Mouse (Mus musculus): ENCODE measurements around the gene Ncs1.

Gene Ncs1

DNA sequence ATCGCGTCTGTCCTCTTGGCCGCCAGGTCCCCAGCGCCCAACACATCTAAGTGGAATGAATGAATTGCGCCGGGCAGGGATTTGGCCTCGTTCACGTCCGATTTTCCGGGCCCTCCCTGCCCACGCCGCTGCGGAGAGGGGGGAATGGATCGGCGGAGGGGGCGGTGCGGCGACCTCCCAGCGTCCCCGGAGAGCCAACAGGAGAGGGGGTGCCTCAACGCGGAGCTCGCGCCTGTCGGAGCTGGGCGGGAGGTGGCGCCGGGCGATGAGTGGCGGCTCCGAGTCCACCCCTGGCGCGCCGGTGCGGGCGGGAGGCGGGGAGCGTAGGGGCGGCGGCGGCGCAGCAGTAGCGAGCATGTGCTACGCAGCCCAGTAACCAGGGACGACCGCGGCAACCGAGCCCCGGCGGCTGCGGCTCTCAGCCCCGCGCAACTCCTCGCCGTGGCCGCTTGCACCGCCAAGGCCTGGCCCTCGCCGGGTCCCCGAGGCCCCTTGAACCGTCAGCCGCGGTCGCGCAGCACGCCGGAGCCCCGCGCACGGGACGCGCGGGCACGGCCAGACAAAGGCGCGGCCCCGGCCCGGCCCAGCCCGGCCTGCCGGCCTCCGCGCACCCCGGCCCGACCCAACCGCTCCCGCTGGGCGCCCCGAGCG lies at the start of gene Ncs1:
Gene Ncs1 (plus strand): TSS at position 333 of the 651 bp plus-strand sequence.
- DNase-seq (ENCODE audit: low spot score in 2 of 2) = peak; percentile 59 to 63

- no peak for DNase-seq (ENCODE audit: low spot score in 2 of 2)
These were observed 47.0 kb upstream of the Ncs1 start for GRCm38 (mm10) chr2:31198621-31199020.

DNA sequence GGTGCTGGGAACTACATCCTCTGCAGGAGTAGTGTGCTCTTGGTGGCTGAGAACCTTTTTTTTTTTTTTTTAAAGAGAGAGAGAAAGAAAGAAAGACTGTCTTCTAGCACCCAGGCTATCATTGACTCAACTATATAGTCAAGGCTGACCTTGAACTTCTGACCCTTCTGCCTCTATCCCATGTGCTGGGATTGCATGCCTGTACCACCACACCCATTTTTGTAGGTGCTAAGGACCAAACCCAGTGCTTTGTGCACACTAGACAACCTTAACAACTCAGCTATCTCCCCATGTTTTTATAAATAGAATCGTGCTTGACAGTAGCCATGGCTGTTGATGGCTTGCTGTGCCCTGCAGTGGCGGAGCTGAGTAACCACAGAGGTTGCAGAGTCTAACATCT lies 45.6 kb upstream of the Ncs1 start:
- DNase-seq (ENCODE audit: low spot score in 2 of 2) = no peak

GRCm38 (mm10) chr2:31201851-31202250 lies 43.8 kb upstream of the Ncs1 start:
- no peak for DNase-seq (ENCODE audit: low spot score in 2 of 2)

DNA sequence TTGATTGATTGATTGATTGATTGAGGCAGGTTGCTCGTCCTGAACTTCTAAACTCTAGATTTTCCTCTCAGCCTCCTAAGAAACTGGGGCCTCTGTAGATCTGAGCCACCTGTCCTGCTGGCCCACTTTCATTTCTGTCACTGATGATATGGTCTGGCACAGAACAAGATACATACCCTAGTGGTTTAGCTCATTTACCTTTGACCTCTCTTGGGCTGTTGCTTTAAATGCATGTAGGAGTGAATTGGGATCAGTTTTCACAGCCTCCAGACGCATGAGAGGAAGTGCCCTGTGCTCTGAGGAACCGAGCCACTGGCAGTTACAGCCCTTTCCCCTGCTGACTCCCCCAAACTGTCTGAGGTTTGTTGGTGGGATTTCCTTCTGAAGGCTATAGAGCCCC lies 43.3 kb upstream of the Ncs1 start:
- DNase-seq (ENCODE audit: low spot score in 2 of 2) = no peak

DNA sequence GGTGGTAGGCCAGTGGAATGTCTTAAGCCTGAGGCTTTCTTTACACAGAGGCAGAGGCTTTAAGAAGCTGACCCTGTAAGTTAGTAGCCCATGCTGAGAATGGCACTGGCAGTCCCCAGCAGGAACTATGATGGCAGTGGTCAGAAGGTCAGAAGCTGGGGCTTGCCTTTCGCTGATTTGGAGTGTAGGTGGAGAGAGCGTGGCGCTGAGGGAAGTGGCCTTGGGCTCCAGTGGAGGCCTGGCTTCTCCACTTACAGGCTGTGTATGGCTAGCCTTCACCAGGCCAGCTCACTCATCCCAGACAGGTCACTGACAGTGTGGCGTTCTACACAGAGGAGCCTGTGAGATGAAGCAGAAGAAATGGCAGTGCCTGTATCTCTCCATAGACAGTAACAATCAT lies 42.7 kb upstream of the Ncs1 start:
- DNase-seq (ENCODE audit: low spot score in 2 of 2) = no peak

GRCm38 (mm10) chr2:31204677-31205076 lies 40.9 kb upstream of the Ncs1 start:
- DNase-seq (ENCODE audit: low spot score in 2 of 2) = peak; percentile 23 to 34

DNA sequence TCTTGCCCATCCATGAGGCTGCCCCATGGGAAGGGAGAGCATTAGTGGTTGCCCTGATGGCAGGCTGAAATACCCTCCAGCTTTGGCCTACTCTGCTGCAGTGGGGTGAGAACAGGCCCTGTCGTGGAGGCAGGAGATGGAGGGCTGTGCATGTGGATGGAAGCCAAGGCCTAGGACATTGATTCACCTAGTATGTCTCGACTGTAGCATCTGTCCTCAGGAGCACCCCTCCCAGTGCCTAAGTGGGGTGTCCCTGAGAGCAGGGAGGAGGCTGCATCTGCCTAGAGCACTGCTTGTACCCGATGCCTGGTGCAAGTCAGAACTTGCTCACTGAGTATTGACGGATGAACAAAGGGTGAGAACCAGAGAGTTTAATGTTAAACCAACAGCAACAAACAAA lies 39.4 kb upstream of the Ncs1 start:
- no peak for DNase-seq (ENCODE audit: low spot score in 2 of 2)

GRCm38 (mm10) chr2:31206882-31207281 lies 38.7 kb upstream of the Ncs1 start:
- DNase-seq (ENCODE audit: low spot score in 2 of 2) = no peak

- no peak for DNase-seq (ENCODE audit: low spot score in 2 of 2)
These were observed 37.0 kb upstream of the Ncs1 start for GRCm38 (mm10) chr2:31208544-31209142.

- no peak for DNase-seq (ENCODE audit: low spot score in 2 of 2)
These were observed 36.1 kb upstream of the Ncs1 start for GRCm38 (mm10) chr2:31209525-31209924.

- DNase-seq (ENCODE audit: low spot score in 2 of 2) = no peak
These were observed 35.3 kb upstream of the Ncs1 start for GRCm38 (mm10) chr2:31210144-31210847.

- DNase-seq (ENCODE audit: low spot score in 2 of 2) = no peak
These were observed 34.4 kb upstream of the Ncs1 start for GRCm38 (mm10) chr2:31211204-31211603.

- DNase-seq (ENCODE audit: low spot score in 2 of 2) = peak in 1 of 2 experiments; percentile 13
These were observed 31.3 kb upstream of the Ncs1 start for GRCm38 (mm10) chr2:31214211-31214796.

- DNase-seq (ENCODE audit: low spot score in 2 of 2) = no peak
These were observed 27.0 kb upstream of the Ncs1 start for GRCm38 (mm10) chr2:31218611-31219010.

- DNase-seq (ENCODE audit: low spot score in 2 of 2) = no peak
These were observed 26.2 kb upstream of the Ncs1 start for GRCm38 (mm10) chr2:31219470-31219869.

DNA sequence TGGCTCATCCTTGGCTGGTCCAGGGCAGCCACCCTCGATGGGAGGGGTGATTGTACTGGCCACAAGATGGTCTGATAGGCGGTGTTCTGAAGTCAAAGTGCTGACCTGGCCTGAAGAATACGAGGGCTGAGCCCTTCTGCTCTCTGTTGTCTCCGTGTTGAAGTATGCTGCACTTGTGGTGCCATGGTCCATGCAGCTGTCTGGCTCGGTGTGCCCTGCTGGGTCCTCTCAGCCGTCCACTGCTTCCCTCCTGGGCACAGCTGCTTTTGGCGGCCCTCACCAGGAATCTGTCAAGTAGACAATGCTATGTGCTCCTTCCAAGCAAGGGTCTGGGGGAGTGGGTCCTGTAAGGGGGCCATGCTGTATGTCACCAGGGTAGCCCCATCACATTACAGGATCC lies 24.8 kb upstream of the Ncs1 start:
- no peak for DNase-seq (ENCODE audit: low spot score in 2 of 2)

GRCm38 (mm10) chr2:31221582-31221981 lies 24.0 kb upstream of the Ncs1 start:
- no peak for DNase-seq (ENCODE audit: low spot score in 2 of 2)

DNA sequence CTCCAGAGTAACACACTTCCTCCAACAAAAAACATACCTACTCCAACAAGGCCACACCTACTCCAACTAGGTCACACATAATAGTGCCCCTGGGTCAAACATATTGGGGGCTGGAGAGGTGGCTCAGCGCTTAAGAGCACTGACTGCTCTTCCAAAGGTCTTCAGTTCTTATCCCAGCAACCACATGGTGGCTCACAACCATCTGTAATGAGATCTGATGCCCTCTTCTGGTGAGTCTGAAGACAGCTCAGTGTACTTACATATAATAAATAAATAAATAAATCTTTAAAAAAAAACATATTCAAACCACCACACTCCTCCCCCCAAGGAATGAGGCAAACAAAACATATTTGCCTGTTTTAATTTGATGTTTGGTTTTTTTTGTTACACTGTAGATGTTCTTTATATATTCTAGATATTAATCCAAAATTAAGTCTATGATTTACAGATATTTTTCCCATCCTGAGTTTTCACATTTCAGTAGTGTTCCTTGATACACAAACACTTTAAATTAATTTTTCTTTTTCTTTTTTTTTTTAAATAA lies 16.8 kb upstream of the Ncs1 start:
- DNase-seq (ENCODE audit: low spot score in 2 of 2) = no peak

DNA sequence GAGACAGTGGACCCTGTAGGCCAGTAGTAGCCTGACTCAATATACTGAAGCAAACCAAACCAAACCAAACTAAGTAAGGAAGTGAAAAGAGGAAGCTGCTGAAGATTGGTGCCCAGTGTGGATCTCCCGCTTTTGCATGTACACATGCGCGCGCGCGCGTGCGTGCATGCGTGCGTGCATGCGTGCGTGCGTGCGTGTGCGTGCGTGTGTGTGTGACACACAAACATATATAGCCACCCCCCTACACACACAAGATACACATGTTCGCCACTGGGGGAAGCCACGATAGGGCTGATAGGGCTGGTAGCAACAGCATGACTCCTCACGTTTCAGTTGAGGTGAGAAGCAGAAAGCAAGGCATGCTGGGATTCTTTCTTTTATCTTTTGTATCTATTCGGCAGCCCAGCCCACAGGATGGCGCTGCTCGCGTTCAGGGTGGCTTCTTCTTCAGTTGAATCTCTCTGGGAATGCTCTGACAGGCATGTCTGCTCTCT lies 6.4 kb upstream of the Ncs1 start:
- DNase-seq (ENCODE audit: low spot score in 2 of 2) = no peak

- no peak for DNase-seq (ENCODE audit: low spot score in 2 of 2)
These were observed 5.8 kb upstream of the Ncs1 start for GRCm38 (mm10) chr2:31239833-31240232.

DNA sequence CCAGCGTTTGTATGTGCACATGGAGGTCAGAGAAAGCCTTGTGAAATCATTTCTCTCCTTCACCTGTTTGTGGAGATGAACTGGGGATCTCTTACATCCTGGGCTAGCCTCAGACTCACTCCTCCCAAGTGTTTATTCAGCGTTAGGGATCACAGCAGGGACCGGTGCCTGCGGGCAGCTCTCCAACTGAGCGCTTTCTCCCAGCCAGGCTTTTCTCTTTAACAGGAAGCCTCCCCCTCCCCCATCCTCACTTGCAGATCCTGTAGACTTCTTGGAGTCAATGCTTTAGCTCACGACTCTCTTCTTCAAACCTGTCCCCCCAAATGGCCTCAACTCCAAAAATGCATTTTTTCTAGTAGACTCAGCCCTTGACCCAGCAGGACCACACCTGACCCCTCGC lies 4.0 kb upstream of the Ncs1 start:
- DNase-seq (ENCODE audit: low spot score in 2 of 2) = no peak

Measured in heart, adult 9 months (tissue).